Mouse (Mus musculus) forebrain, embryonic 11.5 days (tissue): ENCODE data around the gene Mcrip2. TPM values are rescaled to one million over a fixed set of nuclear protein-coding genes. Genes with fewer than 3 reads are reported as not detected.
A peak's percentile ranks its signal among the peaks of the same experiment; 100 is the strongest.
"Not testable (repeated sequence)": the region's sequence is repeated elsewhere in the genome, so short reads cannot be mapped to it uniquely, and the experiment has no call there.

ENCODE experiments used
- ATAC-seq: fragments of 200-750 bp; cut with Nextera tagmentation; replicated peaks from 2 replicates; pipeline ENCODE4 v1.8.0; 2017; ENCODE audit warnings: moderate TSS enrichment; ENCODE audit not compliant: low FRiP score
- DNase-seq: peaks from one replicate; pipeline ENCODE4 v3.0.0-alpha.2; 2017; ENCODE audit warnings: low spot score
- H3K27ac ChIP-seq: fragments of 300-500 bp; sonication (generic); 2 replicates; pipeline ENCODE4 v1.5.1; 2014; ENCODE audit warnings: low read depth, low read length
- H3K27me3 ChIP-seq: fragments of 300-500 bp; sonication (generic); 2 replicates; pipeline ENCODE4 v1.6.1; 2014; ENCODE audit warnings: mild to moderate bottlenecking, low read length, mixed read lengths; ENCODE audit not compliant: control insufficient read depth, insufficient read depth
- H3K36me3 ChIP-seq: fragments of 300-500 bp; sonication (generic); 2 replicates; pipeline ENCODE4 v1.6.1; 2014; ENCODE audit warnings: mild to moderate bottlenecking, low read length, moderate library complexity, mixed read lengths; ENCODE audit not compliant: control insufficient read depth, insufficient read depth
- H3K4me1 ChIP-seq: fragments of 300-500 bp; sonication (generic); replicated peaks from 2 replicates; pipeline ENCODE4 v1.6.1; 2014; ENCODE audit warnings: low read length, mixed read lengths; ENCODE audit not compliant: control insufficient read depth, insufficient read depth
- H3K4me2 ChIP-seq: fragments of 300-500 bp; sonication (generic); 2 replicates; pipeline ENCODE4 v1.6.1; 2014; ENCODE audit warnings: low read depth, mild to moderate bottlenecking, low read length, moderate library complexity, mixed read lengths; ENCODE audit not compliant: severe bottlenecking
- H3K4me3 ChIP-seq: fragments of 300-500 bp; sonication (generic); 2 replicates; pipeline ENCODE4 v1.5.1; 2014; ENCODE audit warnings: low read depth, low read length
- H3K9ac ChIP-seq: fragments of 300-500 bp; sonication (generic); 2 replicates; pipeline ENCODE4 v1.6.1; 2014; ENCODE audit warnings: low read length
- H3K9me3 ChIP-seq: fragments of 300-500 bp; sonication (generic); 2 replicates; pipeline ENCODE4 v1.6.1; 2016; ENCODE audit warnings: low read length, mixed read lengths; ENCODE audit not compliant: control insufficient read depth
- WGBS: fragments of 180-500 bp; shearing (Covaris S2); extraction: QIAGEN DNeasy Blood & Tissue Kit; methylation state at CpG from one replicate; pipeline ENCODE4 v1.1.7; 2014; 5-methylcytosine and 5-hydroxymethylcytosine counted together
- polyA plus RNA-seq: library from polyadenylated mRNA; unstranded; fragments of >200 nt; fragmentation: Nextera tagmentation; extraction: Ambion mirVana; gene quantifications from 2 replicates; pipeline ENCODE4 v1.2.1, GENCODE M21; 2014

Mcrip2 gene
- polyA plus RNA-seq, 1 experiment from 2014 or later, result 8.9 TPM

- H3K9me3 ChIP-seq, result no peaks in the 10 kb centered on the region
- H3K4me3 ChIP-seq, result peak overlapping the region; percentile 57; the same call in 1 of the 2 replicates
- no peaks in the 10 kb centered on the region for H3K27me3 ChIP-seq
- peak overlapping the region; percentile 87; the same call in 1 of the 2 replicates for H3K4me2 ChIP-seq
- 0 out of 2 replicates have a peak overlapping the region, but pooled peaks have one; percentile 20 for H3K9ac ChIP-seq
- 84% methylated on average over 11 of the region's 11 CpGs for WGBS
- no peak for DNase-seq
- H3K4me1 ChIP-seq, result peaks cover 12% of the 10 kb centered on the region; the same call in 1 of the 2 replicates
- H3K36me3 ChIP-seq, result no peaks in the 10 kb centered on the region; the same call in 1 of the 2 replicates
- H3K27ac ChIP-seq, result no peak overlapping the region
- ATAC-seq, result no peak
Observed at GRCm38 (mm10) chr17:25873405-25874147, 5.0 kb upstream of the Mcrip2 start.

GRCm38 (mm10) chr17:25872676-25873075, 4.1 kb upstream of the Mcrip2 start:
- Histone ChIP-seq H3K9me3 (no peaks in the 10 kb centered on the region), H3K4me3 (no peak overlapping the region), H3K27me3 (no peaks in the 10 kb centered on the region), H3K27ac (no peak overlapping the region), H3K4me1 (peaks cover 17% of the 10 kb centered on the region), H3K36me3 (no peaks in the 10 kb centered on the region), H3K9ac (no peak overlapping the region), H3K4me2 (no peak overlapping the region)
- WGBS, result 89% methylated on average over 3 of the region's 3 CpGs
- no peak for ATAC-seq
- no peak for DNase-seq

- ATAC-seq, DNase-seq, H3K4me3 ChIP-seq, H3K27ac ChIP-seq, H3K9ac ChIP-seq, H3K36me3 ChIP-seq, H3K9me3 ChIP-seq, H3K27me3 ChIP-seq, H3K4me2 ChIP-seq: not testable (repeated sequence)
- peaks cover 20% of the 10 kb centered on the region for H3K4me1 ChIP-seq
Observed at GRCm38 (mm10) chr17:25871566-25871965, 3.0 kb upstream of the Mcrip2 start.

- Histone ChIP-seq H3K9ac (no peak overlapping the region), H3K4me3 (no peak overlapping the region), H3K27me3 (no peaks in the 10 kb centered on the region), H3K4me2 (no peak overlapping the region), H3K27ac (no peak overlapping the region), H3K4me1 (peaks cover 12% of the 10 kb centered on the region), H3K9me3 (no peaks in the 10 kb centered on the region), H3K36me3 (no peaks in the 10 kb centered on the region)
- ATAC-seq (no peak), DNase-seq (no peak)
- WGBS, result 88% methylated on average over 2 of the region's 2 CpGs
Observed at GRCm38 (mm10) chr17:25869954-25870353, 1.4 kb upstream of the Mcrip2 start.

GRCm38 (mm10) chr17:25869498-25869897, 934 bp upstream of the Mcrip2 start:
- no peak overlapping the region for H3K9ac ChIP-seq
- H3K27me3 ChIP-seq, result no peaks in the 10 kb centered on the region
- WGBS, result 90% methylated on average over 8 of the region's 8 CpGs

GRCm38 (mm10) chr17:25867836-25868600, 546 bp downstream of the Mcrip2 start:
- H3K27ac ChIP-seq, result no peak overlapping the region
- no peaks in the 10 kb centered on the region for H3K9me3 ChIP-seq
- WGBS, result under 1% methylated on average over 42 of the region's 42 CpGs
- H3K4me2 ChIP-seq, result peak overlapping the region; percentile 96
- peaks cover 12% of the 10 kb centered on the region for H3K4me1 ChIP-seq
- no peaks in the 10 kb centered on the region for H3K36me3 ChIP-seq
- no peaks in the 10 kb centered on the region for H3K27me3 ChIP-seq
- H3K4me3 ChIP-seq, result peak overlapping the region; percentile 84
- ATAC-seq (peak; percentile 52; the same call in 1 of the 2 replicates), DNase-seq (peak; percentile 78)
- peak overlapping the region; percentile 51 for H3K9ac ChIP-seq

More at GRCm38 (mm10) chr17:25869498-25869897, 934 bp upstream of the Mcrip2 start:
- no peak for DNase-seq
- no peaks in the 10 kb centered on the region for H3K36me3 ChIP-seq
- no peak for ATAC-seq
- no peak overlapping the region for H3K4me2 ChIP-seq
- H3K9me3 ChIP-seq, result no peaks in the 10 kb centered on the region
- H3K4me3 ChIP-seq, result no peak overlapping the region
- no peak overlapping the region for H3K27ac ChIP-seq
- H3K4me1 ChIP-seq, result peaks cover 12% of the 10 kb centered on the region

GRCm38 (mm10) chr17:25867509-25867835, 1.1 kb downstream of the Mcrip2 start:
- 16% methylated on average over 7 of the region's 7 CpGs for WGBS
- no peaks in the 10 kb centered on the region for H3K27me3 ChIP-seq
- no peaks in the 10 kb centered on the region for H3K9me3 ChIP-seq
- H3K36me3 ChIP-seq, result no peaks in the 10 kb centered on the region
- H3K4me1 ChIP-seq, result peaks cover 12% of the 10 kb centered on the region
- no peak overlapping the region for H3K27ac ChIP-seq
- H3K9ac ChIP-seq, result 0 out of 2 replicates have a peak overlapping the region, but pooled peaks have one; percentile 7
- DNase-seq (no peak), ATAC-seq (no peak)
- H3K4me3 ChIP-seq, result peak overlapping the region; percentile 84
- H3K4me2 ChIP-seq, result peak overlapping the region; percentile 96

- Histone ChIP-seq H3K4me1 (peaks cover 15% of the 10 kb centered on the region), H3K4me2 (no peak overlapping the region), H3K4me3 (no peak overlapping the region), H3K9me3 (no peaks in the 10 kb centered on the region), H3K27me3 (no peaks in the 10 kb centered on the region), H3K27ac (no peak overlapping the region), H3K36me3 (no peaks in the 10 kb centered on the region), H3K9ac (no peak overlapping the region)
- whole genome bisulfite sequencing, result 87% methylated on average over 3 of the region's 3 CpGs
- DNase-seq (no peak), ATAC-seq (no peak)
Observed at GRCm38 (mm10) chr17:25866172-25866571, 2.4 kb downstream of the Mcrip2 start.
